Mouse (Mus musculus) adrenal gland, adult 8-10 months (tissue): ENCODE measurements at regions not wholly inside any gene's neighbourhood (a gene's known extent, or its start where the extent isn't known, plus 50 kb on each side); places are given as distances from the start of the nearest gene placed in this dataset.

Experiments used
- DNase-seq: peaks from one replicate; pipeline ENCODE4 v3.0.0; 2022
- microRNA-seq, 2 experiments: library from miRNA; unstranded; fragments of <30 nt; microRNA quantifications; one replicate each; pipeline ENCODE4 v1.2.0; 2022

DNA sequence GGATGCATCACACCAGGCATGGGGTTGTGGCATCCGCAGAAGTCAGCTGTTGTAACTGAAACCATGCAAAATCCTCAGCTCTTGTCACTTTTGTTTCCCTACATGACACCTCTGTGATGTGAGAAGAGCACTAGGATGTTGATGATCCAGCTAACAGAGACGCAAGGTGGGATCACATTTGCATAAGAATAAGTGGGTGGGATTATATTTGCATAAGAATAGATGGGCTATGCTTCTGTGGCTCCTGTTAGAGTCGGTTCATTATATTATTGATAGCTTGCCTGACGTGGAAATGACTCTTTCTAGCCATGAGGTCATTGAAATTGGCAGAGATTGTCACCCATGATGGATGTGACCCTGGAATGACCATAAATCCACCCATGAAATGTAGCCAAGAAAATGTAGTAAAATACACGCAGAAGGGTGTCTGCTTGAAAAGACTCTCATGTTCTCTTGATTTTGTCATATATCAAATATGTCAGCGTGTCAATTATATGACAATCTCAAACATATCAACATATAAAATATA is 102.2 kb upstream of the Arg1 start:
- peak; percentile 25 for DNase-seq

DNA sequence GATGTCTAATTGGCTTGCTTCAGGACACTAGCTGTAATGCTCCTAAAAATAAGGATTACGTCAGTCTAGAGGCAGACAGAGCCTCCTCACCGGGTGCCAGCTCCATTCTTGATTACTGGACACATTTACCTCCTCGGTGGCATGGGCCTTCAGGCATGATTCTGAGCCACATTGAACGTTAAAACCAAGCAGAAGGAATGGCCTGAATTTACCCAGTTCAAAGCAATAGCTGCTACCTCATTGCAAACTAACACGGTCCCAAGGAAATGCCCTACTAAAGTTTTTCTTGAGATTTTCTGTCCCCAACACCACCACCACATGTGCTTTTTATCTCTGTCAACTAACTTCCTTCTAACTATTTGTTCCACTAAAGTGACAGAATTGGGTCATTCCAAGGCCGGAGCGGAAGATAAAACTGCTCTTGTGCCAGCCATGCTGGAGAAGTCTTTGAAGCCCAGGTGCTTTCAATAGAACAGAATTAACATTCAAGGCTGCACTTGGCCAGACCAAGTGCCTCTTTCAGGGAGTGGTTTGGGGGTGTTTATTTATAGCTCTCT is 96.4 kb upstream of the Arg1 start:
- DNase-seq: peak; percentile 77

DNA sequence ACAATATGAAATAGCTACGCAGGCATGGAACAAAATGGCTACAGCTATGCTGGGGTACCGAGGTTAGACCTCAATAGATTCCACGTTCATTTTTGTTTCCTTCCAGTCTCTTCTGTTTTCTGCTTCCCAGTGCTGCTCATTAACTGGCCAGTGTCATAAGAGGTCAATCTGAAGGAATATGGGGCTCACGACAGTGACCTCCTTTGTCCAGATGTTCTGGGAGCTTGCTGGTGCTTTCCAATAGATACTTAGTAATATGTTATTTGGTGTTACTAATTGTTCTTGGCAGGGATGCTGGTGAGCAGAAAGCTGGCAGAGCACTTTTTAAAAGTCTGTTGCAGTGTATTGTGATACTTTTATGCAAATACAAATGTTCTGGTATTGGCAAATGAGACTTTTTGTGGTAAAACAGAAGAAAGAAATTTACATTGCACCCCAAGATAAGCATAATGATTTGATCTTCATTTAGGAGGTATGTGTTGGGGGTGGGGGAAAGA is 95.8 kb upstream of the Arg1 start:
- no peak for DNase-seq

DNA sequence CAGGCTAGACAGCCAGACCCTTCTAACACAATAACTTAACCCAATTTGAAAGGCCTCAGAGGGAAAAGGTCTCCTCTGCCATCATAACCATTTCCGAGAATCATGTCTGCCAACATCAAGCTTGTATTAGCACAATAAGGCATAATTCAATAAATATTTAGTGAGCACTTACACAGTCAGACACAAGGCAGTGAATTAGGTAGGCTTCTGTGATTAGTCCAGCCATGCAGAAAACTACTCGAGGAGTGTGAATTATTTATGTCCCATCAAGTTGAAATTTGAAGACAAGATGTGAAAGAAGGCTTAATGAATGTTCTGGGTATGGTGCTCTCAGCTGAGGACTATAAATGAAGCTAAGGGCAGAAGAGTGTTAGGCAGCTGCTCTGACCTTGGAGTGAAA is 91.7 kb upstream of the Arg1 start:
- DNase-seq: no peak

DNA sequence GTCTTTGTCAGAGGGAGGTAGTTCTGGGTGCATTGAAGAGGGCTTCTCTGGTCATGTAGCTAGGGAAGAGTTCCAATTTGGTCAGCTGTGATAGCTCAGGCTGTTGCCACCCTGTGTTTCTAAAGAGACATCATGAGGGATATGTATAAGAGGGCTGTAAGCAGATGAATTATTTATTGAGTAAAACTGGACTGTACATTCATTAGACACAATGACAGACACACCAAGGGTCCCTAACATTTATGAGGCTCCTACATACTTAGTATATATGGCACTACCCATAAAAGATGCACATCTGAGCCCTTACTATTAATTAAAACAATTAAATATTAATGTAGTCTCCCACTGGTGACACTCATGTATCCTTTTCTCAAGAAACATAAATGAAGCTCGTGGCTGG is 90.6 kb upstream of the Arg1 start:
- DNase-seq: no peak

DNA sequence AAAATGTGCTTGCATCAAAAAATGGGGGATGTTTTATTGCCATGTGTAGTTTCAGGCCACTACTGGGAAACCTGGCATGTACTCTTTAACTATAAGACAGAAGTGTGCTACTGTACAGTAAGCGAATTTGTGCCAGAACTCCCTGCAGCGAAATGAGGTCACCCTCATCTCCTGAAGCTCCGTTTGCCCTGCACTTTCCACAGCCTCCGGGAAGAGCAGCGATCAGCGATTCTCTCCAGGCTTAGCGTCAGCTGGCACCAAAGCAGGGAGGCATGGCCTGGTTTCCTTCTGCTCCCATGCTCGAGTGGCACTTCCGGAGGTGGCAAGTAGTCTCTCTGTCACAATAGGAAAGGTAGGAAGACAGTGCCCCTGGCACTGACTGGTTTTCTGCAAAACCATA is 88.8 kb upstream of the Arg1 start:
- DNase-seq: peak; percentile 39

DNA sequence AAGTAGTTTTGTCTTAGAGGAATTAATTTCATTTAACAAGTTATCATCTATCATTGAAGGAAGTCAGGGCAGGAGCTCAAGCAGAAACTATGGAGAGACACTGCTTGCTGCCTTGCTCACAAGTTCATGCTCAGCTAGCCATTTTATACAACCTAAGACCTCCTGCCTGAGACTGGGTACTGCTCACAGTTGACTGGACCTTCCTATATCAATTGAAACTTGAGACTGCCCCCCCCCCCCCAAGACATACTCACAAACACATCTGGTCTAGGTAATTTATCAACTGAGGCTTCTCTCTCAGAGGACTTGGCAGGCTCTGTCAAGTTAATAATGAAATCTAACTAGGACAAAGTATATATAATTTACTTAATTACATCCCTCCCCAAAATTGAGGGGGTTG is 84.8 kb upstream of the Arg1 start:
- DNase-seq: no peak

DNA sequence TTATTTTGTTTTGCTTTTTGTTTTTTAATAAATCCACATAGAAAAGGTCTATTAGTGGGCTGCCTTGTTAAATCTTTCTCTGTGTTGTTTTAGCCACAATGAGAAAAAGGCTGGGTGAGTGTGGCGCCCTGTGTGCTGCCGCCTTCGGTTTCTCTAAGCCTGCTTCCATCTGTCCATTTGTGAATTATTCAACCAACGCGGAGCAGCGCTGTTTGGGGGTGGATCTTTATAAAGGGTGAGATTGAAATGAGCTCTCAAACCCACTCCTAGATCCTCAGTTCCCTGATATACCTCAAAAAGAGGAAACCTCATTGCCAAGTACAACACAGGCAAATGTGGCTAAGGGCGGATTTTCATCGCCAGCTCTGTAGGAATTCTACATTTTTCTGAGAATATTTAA is 74.0 kb upstream of the Arg1 start:
- DNase-seq: no peak

DNA sequence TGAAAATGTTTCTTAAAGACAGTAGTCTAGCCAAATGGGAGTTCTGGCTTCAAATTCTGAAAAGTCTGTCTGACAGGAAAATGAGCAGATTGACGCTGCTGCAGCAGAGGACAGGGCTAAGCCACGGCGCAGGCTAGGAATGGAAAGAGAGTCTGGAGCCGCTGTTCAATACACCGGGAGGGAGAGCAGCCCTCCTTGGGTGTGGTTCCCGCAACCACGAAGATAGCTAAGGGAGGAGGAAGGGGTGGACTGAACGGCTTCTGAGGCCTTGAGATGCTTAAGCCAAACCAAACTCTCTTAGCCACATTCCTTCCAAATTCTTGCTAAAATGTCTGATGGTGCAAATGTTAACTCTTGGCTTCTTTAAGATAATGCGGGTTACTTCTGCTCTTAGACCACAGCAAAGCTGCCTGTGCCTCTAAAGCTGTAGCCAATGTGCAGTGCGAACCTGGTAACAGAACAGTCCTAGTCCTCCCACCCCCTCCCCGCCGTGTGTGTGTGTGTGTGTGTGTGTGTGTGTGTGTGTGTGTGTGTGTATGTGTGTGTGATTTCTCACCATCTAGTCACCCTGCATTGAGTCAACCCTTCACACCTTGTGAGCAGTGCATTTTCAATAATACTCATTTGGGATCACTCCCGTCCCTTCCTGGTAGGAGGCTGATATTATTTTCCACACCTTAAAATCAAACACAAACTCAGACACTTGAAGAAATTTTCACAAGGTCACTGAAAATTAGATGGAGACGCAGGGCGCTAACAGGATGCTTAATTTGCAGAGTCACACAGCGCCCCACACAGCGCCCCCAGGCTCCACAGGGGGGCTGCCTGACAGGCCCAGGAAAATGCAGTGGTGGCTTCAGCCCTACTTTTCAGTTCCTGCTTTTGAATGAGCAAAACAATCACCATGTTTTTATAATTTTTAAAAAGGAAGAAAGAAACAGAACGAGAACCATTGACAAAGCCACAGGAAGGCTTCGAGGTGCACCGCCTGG is 73.2 kb upstream of the Arg1 start:
- no peak for DNase-seq

DNA sequence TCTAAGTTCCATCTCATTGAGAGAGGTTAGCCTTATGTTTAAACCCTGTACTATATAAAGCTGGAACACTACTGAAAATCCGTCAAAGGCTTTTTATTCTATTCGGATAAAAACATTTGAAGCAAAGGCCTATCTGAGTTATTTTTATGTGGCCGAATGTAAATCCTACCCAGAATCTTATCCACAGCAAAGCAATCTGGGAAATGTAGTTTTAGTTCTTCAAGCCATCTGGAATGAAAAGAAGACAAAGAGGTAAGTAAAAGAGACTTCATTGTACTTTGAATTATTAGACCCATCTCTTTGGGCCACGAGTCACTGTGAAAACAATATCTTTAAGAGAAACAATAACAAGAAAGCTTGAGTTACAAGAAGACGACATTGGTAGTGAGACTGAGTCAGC is 72.5 kb upstream of the Arg1 start:
- DNase-seq: no peak

DNA sequence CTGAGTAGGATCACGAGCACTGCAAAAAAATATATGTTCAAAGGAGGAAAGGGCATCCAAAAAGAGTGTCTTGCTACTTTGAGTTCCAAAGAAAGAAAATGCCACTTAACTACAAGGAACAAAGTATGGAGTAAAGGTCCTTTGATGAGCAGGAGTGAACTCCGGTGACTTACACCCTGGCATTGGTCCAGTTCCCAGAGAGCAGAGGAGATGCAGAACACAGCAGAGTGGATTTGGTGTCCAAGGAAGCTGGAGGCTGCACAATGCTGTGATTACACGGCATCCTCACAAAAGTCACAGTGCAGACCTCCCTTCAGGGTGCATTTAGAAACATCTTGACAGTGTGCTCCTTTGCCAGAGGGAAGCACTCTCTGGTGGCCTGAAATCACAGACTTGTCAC is 70.4 kb upstream of the Arg1 start:
- no peak for DNase-seq

DNA sequence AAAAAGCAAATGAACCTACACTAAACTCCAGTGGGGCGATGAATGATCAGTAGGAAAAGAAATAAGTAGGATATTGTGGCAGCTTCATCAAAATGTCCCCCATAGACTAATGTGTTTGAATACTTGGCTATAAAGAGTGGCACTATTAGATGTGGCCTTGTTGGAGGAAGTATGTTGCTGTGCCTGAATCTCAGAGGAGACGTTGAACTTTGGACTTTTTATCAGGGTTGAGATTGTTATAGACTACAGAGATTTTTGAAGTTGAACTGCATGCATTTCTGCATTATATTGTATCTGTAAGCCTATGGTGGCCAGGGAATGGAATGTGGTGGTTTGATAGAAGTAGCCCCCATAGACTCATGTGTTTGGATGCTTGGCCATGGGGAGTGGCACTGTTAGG is 68.5 kb upstream of the Arg1 start:
- DNase-seq: no peak

DNA sequence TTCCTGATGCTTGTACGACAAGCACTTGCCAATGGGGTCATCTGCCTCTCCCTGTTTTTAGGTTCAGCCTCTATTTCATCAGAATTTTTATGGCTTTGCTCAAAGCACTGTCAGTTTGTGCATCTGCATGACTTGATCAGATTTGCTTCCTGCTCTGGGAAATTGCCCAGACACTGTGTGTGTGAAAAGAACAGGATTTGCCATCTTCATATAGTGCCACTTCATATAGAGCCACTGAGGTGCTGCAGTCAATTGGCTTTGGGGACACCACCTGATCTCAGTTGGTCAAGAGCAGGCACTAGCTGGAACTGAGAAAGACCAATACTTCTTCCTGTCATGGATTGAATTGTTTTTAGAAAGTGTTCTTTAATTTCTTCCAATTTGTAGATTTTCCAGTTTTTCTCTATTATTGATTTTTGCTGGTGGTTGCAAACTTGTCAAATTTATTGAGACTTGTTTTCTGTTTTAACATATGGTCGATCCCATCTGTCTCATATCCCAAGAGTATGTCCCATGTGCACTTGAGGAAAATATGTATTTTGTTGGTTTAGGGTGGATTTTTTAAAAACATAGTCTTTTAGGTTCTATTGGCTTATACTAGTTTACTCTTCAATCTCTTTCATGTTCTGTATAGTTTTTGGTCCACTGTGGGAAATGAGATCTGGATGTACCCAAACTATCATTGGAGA is 62.8 kb upstream of the Arg1 start:
- no peak for DNase-seq

DNA sequence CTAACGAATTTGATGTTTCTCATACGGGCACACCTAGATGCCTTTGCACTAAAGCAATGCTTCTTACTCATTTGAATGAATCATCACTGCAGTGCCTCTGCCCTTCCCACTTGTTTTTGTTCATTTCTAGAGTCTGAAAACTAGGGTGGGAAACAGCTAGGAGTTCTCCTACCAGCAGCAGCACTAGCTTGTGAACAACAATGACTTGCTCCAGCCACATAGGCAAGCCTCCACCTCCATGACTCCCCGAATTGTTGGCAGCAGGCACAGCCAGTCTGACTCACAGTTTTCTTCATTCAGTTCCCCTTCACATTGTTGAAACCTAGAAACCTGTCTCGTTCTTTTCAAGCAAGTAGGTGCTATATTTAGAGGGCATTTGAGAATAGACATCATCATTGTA is 57.5 kb upstream of the Arg1 start:
- no peak for DNase-seq

DNA sequence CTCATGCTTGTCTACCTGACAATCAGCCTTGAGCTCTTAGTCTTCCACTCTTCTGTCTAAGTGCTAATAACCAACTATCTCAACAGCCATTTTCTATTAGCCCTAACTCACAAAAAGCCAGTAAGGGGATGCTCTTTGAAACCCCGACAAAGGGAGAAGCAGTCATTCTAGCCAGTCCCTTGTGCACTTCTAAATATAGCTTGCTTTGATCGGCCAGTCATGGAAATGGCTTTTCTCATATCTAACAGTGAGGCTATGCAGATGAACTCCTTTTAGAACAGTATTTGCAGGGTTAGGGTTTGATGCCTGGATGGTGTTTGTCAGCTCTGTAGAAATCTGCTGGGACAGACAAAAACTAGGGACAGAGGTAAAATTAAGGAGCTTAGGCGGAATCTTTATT is 54.5 kb upstream of the Arg1 start:
- DNase-seq: no peak

Small RNA genes lying in the stretch of these regions (microRNA-seq; reads per million reads assigned to microRNA genes)
- gene Gm22566: 0 reads per million in 2 experiments
